Mouse (Mus musculus) bone marrow, adult 2 months (tissue): ENCODE measurements around the gene Rad51b.

Experiments used
- CTCF ChIP-seq: fragments of 200-500 bp; IDR thresholded peaks from 2 replicates; pipeline ENCODE4 v1.5.1; 2011; ENCODE audit warnings: low read length, control low read depth; ENCODE audit not compliant: control insufficient read depth, insufficient read depth
- POLR2A ChIP-seq: fragments of 200-500 bp; IDR thresholded peaks from 2 replicates; pipeline ENCODE4 v1.6.1; 2011; ENCODE audit warnings: low read depth, mild to moderate bottlenecking, control low read depth, low read length, borderline replicate concordance; ENCODE audit not compliant: control insufficient read depth

GRCm38 (mm10) chr12:79584556-79585307 lies 287.6 kb downstream of the Rad51b start:
- no peak for TF ChIP-seq POLR2A
- TF ChIP-seq CTCF: no peak
